8 mouse cellular contexts compared by ENCODE assay signal in the genomic region with DNA sequence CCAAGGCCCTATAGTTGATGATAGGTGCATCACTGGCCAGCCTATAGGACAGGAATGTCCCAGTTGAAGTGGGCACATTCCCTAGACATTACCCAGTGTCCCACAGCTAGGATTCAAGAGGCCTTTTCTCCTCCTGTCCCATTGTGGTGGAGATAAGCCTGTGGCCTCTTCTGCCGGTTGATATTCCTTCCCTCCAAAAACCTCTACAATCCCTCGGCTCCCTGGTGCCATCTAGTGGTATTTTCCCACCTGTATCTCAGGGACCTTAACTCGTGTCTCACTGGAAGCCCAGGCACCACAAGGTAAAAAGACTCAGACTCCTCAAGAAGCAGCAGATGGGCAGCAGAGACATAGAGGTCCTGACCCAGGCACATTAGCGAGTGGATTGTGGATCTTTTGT. TPM values are rescaled to one million over a fixed set of nuclear protein-coding genes. Genes with fewer than 3 reads are reported as not detected.
DNase-seq lines count a peak whose midpoint lies in the region; ATAC-seq and TF ChIP-seq lines count a peak whose summit lies in the region.

No protein-coding gene starts in this region.

- WGBS in forebrain, embryonic 10.5 days = 5% methylated on average over 4 of the region's 4 CpGs
- WGBS in heart, postnatal 0 days = 8% methylated on average over 4 of the region's 4 CpGs
- 4% methylated on average over 4 of the region's 4 CpGs for WGBS in lung, embryonic 15.5 days

- no peak overlapping the region for H3K4me2 ChIP-seq in heart, postnatal 0 days (ENCODE audit: low read depth, low read length)
- no peak overlapping the region for H3K4me2 ChIP-seq in lung, embryonic 15.5 days

- peaks cover 33% of the 10 kb centered on the region for H3K4me1 ChIP-seq in forebrain, embryonic 10.5 days
- H3K4me1 ChIP-seq in heart, postnatal 0 days (ENCODE audit: control insufficient read depth, insufficient read depth) = peaks cover 12% of the 10 kb centered on the region
- peaks cover 20% of the 10 kb centered on the region for H3K4me1 ChIP-seq in lung, embryonic 15.5 days

- peaks cover 42% of the 10 kb centered on the region for H3K36me3 ChIP-seq in forebrain, embryonic 10.5 days (replicated peaks)
- H3K36me3 ChIP-seq in heart, postnatal 0 days (replicated peaks; ENCODE audit: control insufficient read depth, insufficient read depth, low read length) = peaks cover 39% of the 10 kb centered on the region
- H3K36me3 ChIP-seq in lung, embryonic 15.5 days = peaks cover 42% of the 10 kb centered on the region

- no peak for TF ChIP-seq EP300 in heart, postnatal 0 days (IDR thresholded peaks at IDR 0.05; ENCODE audit: low read depth)

- H3K27ac ChIP-seq in forebrain, embryonic 10.5 days = peak overlapping the region; percentile 78
- H3K27ac ChIP-seq in heart, postnatal 0 days (ENCODE audit: low read depth) = no peak overlapping the region
- H3K27ac ChIP-seq in lung, embryonic 15.5 days = 0 out of 2 replicates have a peak overlapping the region, but pooled peaks have one; percentile 11

- no peak overlapping the region for H3K9ac ChIP-seq in heart, postnatal 0 days (replicated peaks; ENCODE audit: low read depth, low read length)
- H3K9ac ChIP-seq in lung, embryonic 15.5 days = 0 out of 2 replicates have a peak overlapping the region, but pooled peaks have one; percentile 1

- no peaks in the 10 kb centered on the region for H3K9me3 ChIP-seq in forebrain, embryonic 10.5 days
- no peaks in the 10 kb centered on the region for H3K9me3 ChIP-seq in heart, postnatal 0 days (replicated peaks; ENCODE audit: control insufficient read depth, low read length)
- no peaks in the 10 kb centered on the region for H3K9me3 ChIP-seq in lung, embryonic 15.5 days

- peak overlapping the region; percentile 18; the same call in 1 of the 2 replicates for H3K4me3 ChIP-seq in forebrain, embryonic 10.5 days
- no peak overlapping the region for H3K4me3 ChIP-seq in heart, postnatal 0 days (ENCODE audit: low read depth, low read length)
- no peak overlapping the region for H3K4me3 ChIP-seq in lung, embryonic 15.5 days

- ATAC-seq in heart, postnatal 0 days (ENCODE audit: insufficient read depth, low read depth) = no peak
- ATAC-seq in lung, embryonic 15.5 days (ENCODE audit: borderline replicate concordance, extremely low read depth, low FRiP score, low TSS enrichment) = no peak

- DNase-seq in ES-CJ7 (ENCODE audit: low read depth, low spot score) = peak; percentile 88
- DNase-seq in c-Kit-negative CD71-positive TER-119-positive erythroid progenitor cells, embryonic 14.5 days (ENCODE audit: low read depth, low spot score) = peak; percentile 79
- peak; percentile 77 for DNase-seq in forebrain, embryonic 10.5 days (ENCODE audit: extremely low spot score, low spot score)
- peak; percentile 83 for DNase-seq in heart, postnatal 0 days (ENCODE audit: low spot score)
- DNase-seq in kidney, postnatal 4 days = peak; percentile 87 to 90
- DNase-seq in ovary, postnatal 10 days (ENCODE audit: low spot score) = peak; percentile 45
- peak; percentile 86 for DNase-seq in thymus, postnatal 14 days

- peak; percentile 94 for TF ChIP-seq CTCF in heart, postnatal 0 days (IDR thresholded peaks at IDR 0.05; ENCODE audit: low read depth)

- H3K27me3 ChIP-seq in forebrain, embryonic 10.5 days (ENCODE audit: poor library complexity, severe bottlenecking) = no peaks in the 10 kb centered on the region
- no peaks in the 10 kb centered on the region for H3K27me3 ChIP-seq in heart, postnatal 0 days (ENCODE audit: control insufficient read depth, insufficient read depth, low read length)
- no peaks in the 10 kb centered on the region for H3K27me3 ChIP-seq in lung, embryonic 15.5 days

RNA-seq across cellular contexts. Expression of gene Ndufs7, which starts 3.3 kb away (rescaled TPM):
- polyA plus RNA-seq in forebrain, embryonic 10.5 days (2016; fragmentation: Nextera tagmentation; extraction: Ambion mirVana) = 309 and 314 TPM in 2 replicates
- 838 and 847 TPM in 2 replicates for total RNA-seq in heart, postnatal 0 days (2014; rRNA removed; ENCODE audit: low replicate concordance)
- 1,203 and 1,284 TPM in 2 replicates for polyA plus RNA-seq in heart, postnatal 0 days (2015; fragmentation: Nextera tagmentation; extraction: Ambion mirVana)
- polyA plus RNA-seq in lung, embryonic 15.5 days (2015; fragmentation: Nextera tagmentation; extraction: Ambion mirVana) = 321 and 329 TPM in 2 replicates

RNA-seq across cellular contexts. Expression of gene Gamt, which starts 15.2 kb away (rescaled TPM):
- polyA plus RNA-seq in forebrain, embryonic 10.5 days (2016; fragmentation: Nextera tagmentation; extraction: Ambion mirVana) = 18.3 and 19.1 TPM in 2 replicates
- 27.2 and 27.7 TPM in 2 replicates for total RNA-seq in heart, postnatal 0 days (2014; rRNA removed; ENCODE audit: low replicate concordance)
- 22.8 and 25.7 TPM in 2 replicates for polyA plus RNA-seq in heart, postnatal 0 days (2015; fragmentation: Nextera tagmentation; extraction: Ambion mirVana)
- 29.3 and 30.2 TPM in 2 replicates for polyA plus RNA-seq in lung, embryonic 15.5 days (2015; fragmentation: Nextera tagmentation; extraction: Ambion mirVana)

RNA-seq across cellular contexts. Expression of gene Dazap1, which starts 15.7 kb away (rescaled TPM):
- 48.2 and 52.3 TPM in 2 replicates for polyA plus RNA-seq in forebrain, embryonic 10.5 days (2016; fragmentation: Nextera tagmentation; extraction: Ambion mirVana)
- 88.9 and 96.2 TPM in 2 replicates for total RNA-seq in heart, postnatal 0 days (2014; rRNA removed; ENCODE audit: low replicate concordance)
- 24.8 and 30.3 TPM in 2 replicates for polyA plus RNA-seq in heart, postnatal 0 days (2015; fragmentation: Nextera tagmentation; extraction: Ambion mirVana)
- 58.9 and 67.0 TPM in 2 replicates for polyA plus RNA-seq in lung, embryonic 15.5 days (2015; fragmentation: Nextera tagmentation; extraction: Ambion mirVana)

RNA-seq across cellular contexts. Expression of gene Mum1, which starts 19.4 kb away (rescaled TPM):
- 89.4 and 98.3 TPM in 2 replicates for polyA plus RNA-seq in forebrain, embryonic 10.5 days (2016; fragmentation: Nextera tagmentation; extraction: Ambion mirVana)
- total RNA-seq in heart, postnatal 0 days (2014; rRNA removed; ENCODE audit: low replicate concordance) = 41.4 and 59.7 TPM in 2 replicates
- 18.4 and 22.9 TPM in 2 replicates for polyA plus RNA-seq in heart, postnatal 0 days (2015; fragmentation: Nextera tagmentation; extraction: Ambion mirVana)
- 64.5 and 66.2 TPM in 2 replicates for polyA plus RNA-seq in lung, embryonic 15.5 days (2015; fragmentation: Nextera tagmentation; extraction: Ambion mirVana)

RNA-seq across cellular contexts. Expression of gene Rps15, which starts 46.7 kb away (rescaled TPM):
- 1,138 and 1,144 TPM in 2 replicates for polyA plus RNA-seq in forebrain, embryonic 10.5 days (2016; fragmentation: Nextera tagmentation; extraction: Ambion mirVana)
- total RNA-seq in heart, postnatal 0 days (2014; rRNA removed; ENCODE audit: low replicate concordance) = 1,030 and 1,317 TPM in 2 replicates
- 499 and 510 TPM in 2 replicates for polyA plus RNA-seq in heart, postnatal 0 days (2015; fragmentation: Nextera tagmentation; extraction: Ambion mirVana)
- polyA plus RNA-seq in lung, embryonic 15.5 days (2015; fragmentation: Nextera tagmentation; extraction: Ambion mirVana) = 907 and 974 TPM in 2 replicates
